Comparison of ENCODE assay signal across 13 mouse cellular contexts in genomic region chr12:11456632-11457031, GRCm38 (mm10). TPM values are rescaled to one million over a fixed set of nuclear protein-coding genes. Genes with fewer than 3 reads are reported as not detected.
DNase-seq lines count a peak whose midpoint lies in the region; ATAC-seq lines count a peak whose summit lies in the region.
"Had no signal": no experiment of that assay in that cellular context is flagged by ENCODE, and none has a peak within 500 bp of the region (broad histone marks: within the 10 kb centered on the region; RNA-seq: fewer than 3 reads in every experiment).

No protein-coding gene starts in this region.

- H3K9me3 ChIP-seq in kidney, embryonic 15.5 days (replicated peaks): no peaks in the 10 kb centered on the region
- no peaks in the 10 kb centered on the region for H3K9me3 ChIP-seq in embryonic facial prominence, embryonic 14.5 days (ENCODE audit: control insufficient read depth, low read length)
- H3K9me3 ChIP-seq in forebrain, embryonic 15.5 days: no peaks in the 10 kb centered on the region
- H3K9me3 ChIP-seq in midbrain, embryonic 13.5 days: no peaks in the 10 kb centered on the region
- H3K9me3 ChIP-seq: liver, embryonic 13.5 days had no signal

- no peak for DNase-seq in kidney, adult 11 months
- DNase-seq in embryonic facial prominence, embryonic 14.5 days (ENCODE audit: low spot score): no peak
- no peak for DNase-seq in B cell, adult 2 months
- DNase-seq in spleen, postnatal 10 days (ENCODE audit: low spot score in 2 of 2): no peak
- DNase-seq in MN1 (ENCODE audit: low spot score): no peak
- DNase-seq: adrenal gland, postnatal 10 days; cerebellum, adult 9-11 months; kidney, adult 9 months; liver, embryonic 13.5 days had no signal

- ATAC-seq in kidney, embryonic 15.5 days (replicated peaks; ENCODE audit: low FRiP score): no peak
- ATAC-seq in embryonic facial prominence, embryonic 14.5 days (ENCODE audit: low read depth): no peak
- ATAC-seq in forebrain, embryonic 15.5 days (replicated peaks): no peak
- ATAC-seq in midbrain, embryonic 13.5 days: no peak

- peaks cover 9% of the 10 kb centered on the region; the same call in 1 of the 2 replicates for H3K27me3 ChIP-seq in kidney, embryonic 15.5 days
- no peaks in the 10 kb centered on the region for H3K27me3 ChIP-seq in embryonic facial prominence, embryonic 14.5 days (replicated peaks; ENCODE audit: control insufficient read depth, insufficient read depth, low read length)
- H3K27me3 ChIP-seq in forebrain, embryonic 15.5 days: no peaks in the 10 kb centered on the region
- H3K27me3 ChIP-seq in midbrain, embryonic 13.5 days: no peaks in the 10 kb centered on the region

- no peak overlapping the region for H3K9ac ChIP-seq in kidney, embryonic 15.5 days
- H3K9ac ChIP-seq in embryonic facial prominence, embryonic 14.5 days (ENCODE audit: low read depth, low read length): peak overlapping the region; percentile 73; the same call in 1 of the 2 replicates
- H3K9ac ChIP-seq in forebrain, embryonic 15.5 days (replicated peaks): no peak overlapping the region
- no peak overlapping the region for H3K9ac ChIP-seq in midbrain, embryonic 13.5 days (replicated peaks)
- H3K9ac ChIP-seq: liver, embryonic 13.5 days had no signal

- H3K4me3 ChIP-seq in kidney, embryonic 15.5 days (replicated peaks): peak overlapping the region; percentile 50; the same call in 1 of the 2 replicates
- peak overlapping the region; percentile 58 for H3K4me3 ChIP-seq in embryonic facial prominence, embryonic 14.5 days (ENCODE audit: low read depth, low read length)
- peak overlapping the region; percentile 62 for H3K4me3 ChIP-seq in forebrain, embryonic 15.5 days
- H3K4me3 ChIP-seq in midbrain, embryonic 13.5 days (replicated peaks): peak overlapping the region; percentile 62
- H3K4me3 ChIP-seq: myocyte had no signal

- no peaks in the 10 kb centered on the region for H3K36me3 ChIP-seq in kidney, embryonic 15.5 days
- no peaks in the 10 kb centered on the region for H3K36me3 ChIP-seq in embryonic facial prominence, embryonic 14.5 days (ENCODE audit: control insufficient read depth, insufficient read depth, low read length)
- no peaks in the 10 kb centered on the region for H3K36me3 ChIP-seq in forebrain, embryonic 15.5 days
- H3K36me3 ChIP-seq in midbrain, embryonic 13.5 days: no peaks in the 10 kb centered on the region
- H3K36me3 ChIP-seq: liver, embryonic 13.5 days had no signal

- peak overlapping the region; percentile 83 for H3K4me2 ChIP-seq in kidney, embryonic 15.5 days
- peak overlapping the region; percentile 98 for H3K4me2 ChIP-seq in embryonic facial prominence, embryonic 14.5 days (ENCODE audit: low read depth, low read length)
- peak overlapping the region; percentile 73 for H3K4me2 ChIP-seq in forebrain, embryonic 15.5 days (replicated peaks)
- H3K4me2 ChIP-seq in midbrain, embryonic 13.5 days (replicated peaks): peak overlapping the region; percentile 89

- H3K4me1 ChIP-seq in kidney, embryonic 15.5 days: peaks cover 6% of the 10 kb centered on the region; the same call in 1 of the 2 replicates
- H3K4me1 ChIP-seq in embryonic facial prominence, embryonic 14.5 days (ENCODE audit: control insufficient read depth, insufficient read depth, low read length): no peaks in the 10 kb centered on the region
- no peaks in the 10 kb centered on the region for H3K4me1 ChIP-seq in forebrain, embryonic 15.5 days
- 0 out of 2 replicates have a peak, but pooled peaks cover 3% of the 10 kb centered on the region for H3K4me1 ChIP-seq in midbrain, embryonic 13.5 days (replicated peaks)

- WGBS in kidney, embryonic 15.5 days: 76% methylated on average over 4 of the region's 4 CpGs
- 55% methylated on average over 4 of the region's 4 CpGs for WGBS in embryonic facial prominence, embryonic 14.5 days
- WGBS in forebrain, embryonic 15.5 days: 89% methylated on average over 4 of the region's 4 CpGs
- 92% methylated on average over 4 of the region's 4 CpGs for WGBS in midbrain, embryonic 13.5 days

- no peak overlapping the region for H3K27ac ChIP-seq in kidney, embryonic 15.5 days
- H3K27ac ChIP-seq in embryonic facial prominence, embryonic 14.5 days (replicated peaks; ENCODE audit: low read depth, low read length): no peak overlapping the region
- no peak overlapping the region for H3K27ac ChIP-seq in forebrain, embryonic 15.5 days (replicated peaks)
- no peak overlapping the region for H3K27ac ChIP-seq in midbrain, embryonic 13.5 days
- H3K27ac ChIP-seq: liver, embryonic 13.5 days had no signal

RNA-seq across cellular contexts. Expression of gene Rad51ap2, which starts 0.8 kb away (rescaled TPM):
- polyA plus RNA-seq in kidney, embryonic 15.5 days (2015; fragmentation: Nextera tagmentation; extraction: Ambion mirVana): 0.06 and 0.10 TPM in 2 replicates
- polyA plus RNA-seq in embryonic facial prominence, embryonic 14.5 days (2014; fragmentation: Nextera tagmentation; extraction: Ambion mirVana): 0.50 and 0.81 TPM in 2 replicates
- polyA plus RNA-seq in forebrain, embryonic 15.5 days (2015; fragmentation: Nextera tagmentation; extraction: Ambion mirVana): 0.31 and 0.33 TPM in 2 replicates
- polyA plus RNA-seq in midbrain, embryonic 13.5 days (2015; fragmentation: Nextera tagmentation; extraction: Ambion mirVana): 0.17 and 0.49 TPM in 2 replicates
- polyA plus RNA-seq: liver, embryonic 13.5 days; myocyte had no signal

RNA-seq across cellular contexts. Expression of gene Vsnl1, which starts 20.2 kb away (rescaled TPM):
- 0.55 and 0.78 TPM in 2 replicates for polyA plus RNA-seq in kidney, embryonic 15.5 days (2015; fragmentation: Nextera tagmentation; extraction: Ambion mirVana)
- polyA plus RNA-seq in embryonic facial prominence, embryonic 14.5 days (2014; fragmentation: Nextera tagmentation; extraction: Ambion mirVana): 5.6 and 5.9 TPM in 2 replicates
- 13.1 and 16.6 TPM in 2 replicates for polyA plus RNA-seq in forebrain, embryonic 15.5 days (2015; fragmentation: Nextera tagmentation; extraction: Ambion mirVana)
- 16.9 and 19.9 TPM in 2 replicates for polyA plus RNA-seq in midbrain, embryonic 13.5 days (2015; fragmentation: Nextera tagmentation; extraction: Ambion mirVana)
- polyA plus RNA-seq: myocyte had no signal
